Mouse (Mus musculus) brain, embryonic 14.5 days (tissue): ENCODE results near the gene Fgf10.

Experiments used
- CTCF ChIP-seq: fragments of 200-500 bp; IDR thresholded peaks from 2 replicates; pipeline ENCODE4 v1.5.1; 2012; ENCODE audit warnings: inconsistent platforms, mild to moderate bottlenecking, moderate library complexity, borderline replicate concordance; ENCODE audit not compliant: insufficient read depth, insufficient read length; ENCODE audit errors: extremely low read depth
- POLR2A ChIP-seq: fragments of 200-500 bp; IDR thresholded peaks from 2 replicates; pipeline ENCODE4 v1.6.1; 2012; ENCODE audit warnings: mild to moderate bottlenecking, inconsistent platforms, borderline replicate concordance; ENCODE audit not compliant: poor library complexity, insufficient read depth, insufficient read length, severe bottlenecking; ENCODE audit errors: extremely low read depth

GRCm38 (mm10) chr13:118779161-118779560, 109.6 kb downstream of the Fgf10 start:
- TF ChIP-seq CTCF (no peak), POLR2A (no peak)
